Comparison of ENCODE assay signal across 32 mouse cellular contexts in genomic region chr4:57446082-57446481, GRCm38 (mm10). TPM values are rescaled to one million over a fixed set of nuclear protein-coding genes. Genes with fewer than 3 reads are reported as not detected.
"Had no signal": no experiment of that assay in that cellular context is flagged by ENCODE, and none has a peak within 500 bp of the region (broad histone marks: within the 10 kb centered on the region; RNA-seq: fewer than 3 reads in every experiment).

No protein-coding gene starts in this region.

- ATAC-seq: liver, embryonic 12.5 days; liver, postnatal 0 days; midbrain, embryonic 13.5 days; midbrain, embryonic 15.5 days; midbrain, embryonic 16.5 days had no signal

- H3K36me3 ChIP-seq: limb, embryonic 10.5 days; limb, embryonic 12.5 days; limb, embryonic 13.5 days; limb, embryonic 15.5 days; liver, embryonic 12.5 days; liver, embryonic 13.5 days; liver, embryonic 15.5 days; lung, embryonic 15.5 days; midbrain, embryonic 10.5 days; midbrain, embryonic 12.5 days; midbrain, embryonic 13.5 days; midbrain, embryonic 15.5 days; neural tube, embryonic 12.5 days had no signal

- H3K4me2 ChIP-seq: limb, embryonic 12.5 days; limb, embryonic 13.5 days; limb, embryonic 15.5 days; liver, embryonic 11.5 days; liver, embryonic 12.5 days; liver, embryonic 13.5 days; liver, embryonic 15.5 days; lung, embryonic 15.5 days; midbrain, embryonic 11.5 days; midbrain, embryonic 12.5 days; midbrain, embryonic 13.5 days; midbrain, embryonic 15.5 days; neural tube, embryonic 12.5 days had no signal

- H3K9ac ChIP-seq: limb, embryonic 12.5 days; limb, embryonic 13.5 days; limb, embryonic 15.5 days; liver, embryonic 12.5 days; liver, embryonic 13.5 days; liver, embryonic 14.5 days; liver, embryonic 15.5 days; liver, postnatal 0 days; lung, embryonic 15.5 days; midbrain, embryonic 12.5 days; midbrain, embryonic 13.5 days; midbrain, embryonic 15.5 days; neural tube, embryonic 12.5 days had no signal

- H3K4me1 ChIP-seq: limb, embryonic 10.5 days; limb, embryonic 12.5 days; limb, embryonic 13.5 days; limb, embryonic 15.5 days; liver, embryonic 12.5 days; liver, embryonic 13.5 days; liver, embryonic 15.5 days; megakaryocyte, embryonic 14.5 days; midbrain, embryonic 10.5 days; midbrain, embryonic 12.5 days; midbrain, embryonic 13.5 days; midbrain, embryonic 15.5 days; neural tube, embryonic 12.5 days had no signal

- H3K27ac ChIP-seq: left cerebral cortex, adult 2 months; limb, embryonic 10.5 days; limb, embryonic 12.5 days; limb, embryonic 13.5 days; limb, embryonic 15.5 days; liver, embryonic 12.5 days; liver, embryonic 13.5 days; liver, embryonic 14.5 days; liver, embryonic 15.5 days; lung, embryonic 15.5 days; macrophage; midbrain, embryonic 10.5 days; midbrain, embryonic 12.5 days; midbrain, embryonic 13.5 days; midbrain, embryonic 15.5 days; neural tube, embryonic 12.5 days had no signal

- H3K9me3 ChIP-seq: limb, embryonic 10.5 days; limb, embryonic 12.5 days; limb, embryonic 15.5 days; liver, embryonic 12.5 days; liver, embryonic 13.5 days; liver, embryonic 15.5 days; lung, embryonic 15.5 days; midbrain, embryonic 10.5 days; midbrain, embryonic 12.5 days; midbrain, embryonic 15.5 days; neural tube, embryonic 12.5 days had no signal

- H3K27me3 ChIP-seq: limb, embryonic 12.5 days; limb, embryonic 13.5 days; limb, embryonic 15.5 days; liver, embryonic 12.5 days; liver, embryonic 13.5 days; liver, embryonic 15.5 days; lung, embryonic 15.5 days; midbrain, embryonic 12.5 days; midbrain, embryonic 13.5 days; midbrain, embryonic 15.5 days; neural tube, embryonic 12.5 days had no signal

- H3K4me3 ChIP-seq: left cerebral cortex, adult 2 months; limb, embryonic 10.5 days; limb, embryonic 12.5 days; limb, embryonic 13.5 days; limb, embryonic 15.5 days; liver, embryonic 12.5 days; liver, embryonic 13.5 days; liver, embryonic 15.5 days; lung, embryonic 15.5 days; megakaryocyte, embryonic 14.5 days; midbrain, embryonic 10.5 days; midbrain, embryonic 12.5 days; midbrain, embryonic 13.5 days; midbrain, embryonic 15.5 days; myocyte; neural tube, embryonic 12.5 days had no signal

- DNase-seq: left cerebral cortex, postnatal 4 days; liver; liver, embryonic 13.5 days; liver, postnatal 0 days; lung, adult 18-20 months; lung, adult 2 months; lung, postnatal 10 days; lung, postnatal 14 days; lung, postnatal 36 days; lung, postnatal 4 days; midbrain, embryonic 14.5 days had no signal

RNA-seq across cellular contexts. Expression of gene Palm2, which starts 12.0 kb away (rescaled TPM):
- polyA plus RNA-seq: liver, adult 2 months; macrophage had no signal
